Mouse (Mus musculus): ENCODE measurements around the gene Car1.
A peak's percentile ranks its signal among the peaks of the same experiment; 100 is the strongest.
"Not testable (repeated sequence)": the region's sequence is repeated elsewhere in the genome, so short reads cannot be mapped to it uniquely, and the experiment has no call there.

Car1 gene

GRCm38 (mm10) chr3:14808211-14808610 is at the start of gene Car1:
TSS of gene Car1 (minus strand) at chr3:14808368.
- DNase-seq (ENCODE audit: inconsistent age in 2 of 2, low spot score in 1 of 2): no peak

DNA sequence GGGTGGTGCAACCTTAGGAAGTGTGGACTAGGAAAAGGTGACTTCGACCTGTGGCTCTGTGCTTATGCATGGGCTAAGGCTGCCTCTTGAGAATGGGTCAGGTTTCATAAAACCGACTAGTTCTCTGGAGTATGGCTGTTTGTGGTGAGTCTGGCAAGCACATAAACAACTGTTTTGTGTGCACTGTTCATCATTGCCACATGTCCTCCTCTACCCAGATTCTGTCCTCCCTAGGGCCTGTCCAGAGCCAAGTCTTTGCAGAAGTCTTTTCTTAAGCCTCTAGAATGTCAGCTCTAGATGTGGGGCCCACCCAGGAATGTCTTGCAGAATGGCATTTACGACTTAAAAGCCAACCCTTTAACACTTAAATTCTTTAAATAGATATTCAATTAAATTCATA is 49.7 kb upstream of the Car1 start:
- peak in 1 of 2 experiments; percentile 24 for DNase-seq (ENCODE audit: inconsistent age in 2 of 2, low spot score in 1 of 2)

- DNase-seq (ENCODE audit: inconsistent age in 2 of 2, low spot score in 1 of 2): no peak
Measured at GRCm38 (mm10) chr3:14854446-14854845, 46.3 kb upstream of the Car1 start.

DNA sequence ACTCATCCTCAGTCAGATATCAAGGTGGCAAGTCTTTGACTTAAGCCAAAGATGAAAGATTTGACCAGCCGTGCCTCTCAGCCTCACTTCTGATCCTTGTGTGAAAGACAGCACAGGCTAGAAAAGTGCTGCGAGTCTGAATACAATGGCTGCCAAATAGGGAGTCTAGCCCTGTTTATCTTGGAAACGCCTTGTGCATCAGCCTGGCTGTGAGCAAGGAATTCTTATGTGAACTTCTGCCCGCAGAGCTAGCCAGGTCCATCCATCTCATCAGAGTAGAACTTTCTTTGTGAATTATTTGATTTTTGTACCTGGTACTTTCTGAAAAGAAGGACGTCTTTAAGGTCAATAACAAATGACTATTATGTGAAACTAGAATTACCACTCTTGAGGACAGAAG is 45.8 kb upstream of the Car1 start:
- peak in 1 of 2 experiments; percentile 27 for DNase-seq (ENCODE audit: inconsistent age in 2 of 2, low spot score in 1 of 2)

GRCm38 (mm10) chr3:14848587-14849254 is 40.6 kb upstream of the Car1 start:
- no peak for DNase-seq (ENCODE audit: inconsistent age in 2 of 2, low spot score in 1 of 2)

DNA sequence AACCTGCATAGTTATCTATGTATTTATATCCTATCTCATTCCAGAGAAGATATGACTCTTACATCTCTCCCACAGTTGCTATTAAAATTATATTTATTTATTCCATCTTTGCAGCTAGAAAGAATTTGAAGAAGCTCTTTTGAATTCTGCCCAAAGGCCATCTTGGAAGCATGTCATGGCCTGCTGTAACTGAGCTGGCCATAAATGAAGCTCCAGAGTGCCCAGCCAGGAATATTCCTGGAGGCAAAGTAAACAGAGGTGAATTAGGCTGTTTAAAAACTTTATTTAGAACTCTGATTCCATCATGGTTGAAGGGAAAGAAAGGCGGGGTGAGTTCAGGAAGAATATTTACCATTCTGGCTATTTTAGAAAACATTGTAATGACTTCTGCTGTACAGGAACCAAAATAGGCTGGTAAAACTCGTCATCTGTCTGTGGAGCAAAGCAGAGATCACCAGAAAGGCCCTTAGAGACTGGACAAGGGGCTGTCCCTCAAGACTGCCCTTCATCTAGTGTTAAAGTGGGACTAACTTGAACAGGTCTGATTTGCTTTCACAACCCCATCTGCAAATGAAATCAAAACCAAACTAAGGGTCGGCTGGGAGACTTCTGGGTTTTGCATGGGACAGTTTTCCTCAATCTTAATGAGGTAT is 31.4 kb upstream of the Car1 start:
- no peak for DNase-seq (ENCODE audit: inconsistent age in 2 of 2, low spot score in 1 of 2)

- DNase-seq (ENCODE audit: inconsistent age in 2 of 2, low spot score in 1 of 2): no peak
Measured at GRCm38 (mm10) chr3:14838936-14839335, 30.8 kb upstream of the Car1 start.

DNA sequence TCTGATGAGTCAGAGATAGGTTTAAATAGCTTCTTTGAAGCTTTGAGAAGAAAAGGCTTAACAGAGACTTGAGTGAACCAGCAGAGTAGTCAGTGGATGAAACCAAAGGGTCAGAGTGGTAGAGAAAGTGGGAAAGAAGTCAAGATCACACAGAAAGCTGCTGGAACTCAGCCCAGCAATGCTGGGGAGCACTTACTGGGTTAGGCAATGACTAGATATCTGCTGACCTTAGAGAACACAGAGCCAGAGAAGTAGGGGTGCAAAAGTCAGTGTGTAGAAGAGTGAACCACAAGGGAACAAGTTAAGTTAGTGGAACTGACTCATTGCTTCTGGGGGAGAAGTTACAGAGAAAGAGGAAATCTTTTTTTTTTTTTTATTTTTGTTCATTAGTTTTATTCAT is 24.6 kb upstream of the Car1 start:
- DNase-seq (ENCODE audit: inconsistent age in 2 of 2, low spot score in 1 of 2): peak in 1 of 2 experiments; percentile 57

- no peak for DNase-seq (ENCODE audit: inconsistent age in 2 of 2, low spot score in 1 of 2)
Measured at GRCm38 (mm10) chr3:14831219-14831835, 23.2 kb upstream of the Car1 start.

GRCm38 (mm10) chr3:14828896-14829295 is 20.7 kb upstream of the Car1 start:
- no peak for DNase-seq (ENCODE audit: inconsistent age in 2 of 2, low spot score in 1 of 2)

GRCm38 (mm10) chr3:14819844-14820504 is 11.8 kb upstream of the Car1 start:
- no peak for DNase-seq (ENCODE audit: inconsistent age in 2 of 2, low spot score in 1 of 2)

DNA sequence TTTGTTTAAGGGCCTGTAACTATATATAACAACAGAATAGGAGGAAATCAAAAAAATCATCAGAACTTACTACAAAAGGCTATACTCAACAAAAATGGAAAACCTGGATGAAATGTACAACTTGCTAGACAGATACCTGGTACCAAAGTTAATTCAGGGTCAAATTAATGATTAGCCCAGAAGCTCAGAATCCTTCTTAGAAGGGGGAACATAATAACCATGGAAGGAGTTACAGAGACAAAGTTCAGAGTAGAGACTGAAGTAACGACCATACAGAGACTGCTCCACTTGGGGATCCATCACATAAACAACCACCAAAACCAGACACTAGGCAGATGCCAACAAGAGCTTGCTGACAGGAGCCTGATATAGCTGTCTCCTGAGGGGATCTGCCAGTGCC is 7.2 kb upstream of the Car1 start:
- DNase-seq (ENCODE audit: inconsistent age in 2 of 2, low spot score in 1 of 2): not testable (repeated sequence)

GRCm38 (mm10) chr3:14806702-14807101 is 1.5 kb downstream of the Car1 start:
- no peak for DNase-seq (ENCODE audit: inconsistent age in 2 of 2, low spot score in 1 of 2)

DNA sequence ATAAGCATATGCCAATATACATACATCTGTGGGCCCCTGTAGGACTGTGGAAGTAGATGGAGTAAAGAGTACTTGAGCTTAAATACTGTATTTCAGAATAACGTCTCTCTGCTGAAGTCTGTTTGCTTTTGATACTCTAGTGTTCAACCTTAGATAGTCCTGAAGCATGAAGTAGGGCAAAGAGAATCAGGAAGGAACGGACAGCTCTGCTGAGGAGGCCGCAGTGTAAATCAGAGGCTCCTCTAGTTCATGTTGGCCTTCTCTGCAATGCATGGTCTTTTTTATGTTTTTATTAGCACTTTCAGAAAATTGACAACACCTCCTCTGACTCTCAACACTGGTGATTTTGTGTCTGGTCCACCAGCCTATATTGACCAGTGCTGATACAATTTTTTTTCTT is 2.2 kb downstream of the Car1 start:
- no peak for DNase-seq (ENCODE audit: inconsistent age in 2 of 2, low spot score in 1 of 2)

DNA sequence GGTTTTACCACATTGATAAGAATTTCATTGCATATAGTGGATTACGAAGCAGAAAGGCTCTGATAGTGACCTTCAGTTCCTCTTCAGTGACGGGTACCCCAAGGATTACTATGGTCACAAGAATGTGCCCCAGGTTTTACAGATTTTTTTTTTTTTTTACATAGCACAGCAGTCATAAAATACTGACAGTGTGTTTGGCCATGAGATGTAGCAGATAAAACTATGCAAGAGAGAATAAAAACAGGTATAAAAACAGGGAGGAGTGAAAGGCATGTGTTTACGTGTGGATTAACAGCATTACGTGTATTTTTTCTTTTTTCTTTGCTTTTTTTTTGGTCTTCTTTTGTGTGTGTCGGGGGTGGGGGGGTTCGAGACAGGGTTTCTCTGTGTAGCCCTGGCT is 3.3 kb downstream of the Car1 start:
- DNase-seq (ENCODE audit: inconsistent age in 2 of 2, low spot score in 1 of 2): no peak

- no peak for DNase-seq (ENCODE audit: inconsistent age in 2 of 2, low spot score in 1 of 2)
Measured at GRCm38 (mm10) chr3:14797069-14797468, 11.1 kb downstream of the Car1 start.

DNA sequence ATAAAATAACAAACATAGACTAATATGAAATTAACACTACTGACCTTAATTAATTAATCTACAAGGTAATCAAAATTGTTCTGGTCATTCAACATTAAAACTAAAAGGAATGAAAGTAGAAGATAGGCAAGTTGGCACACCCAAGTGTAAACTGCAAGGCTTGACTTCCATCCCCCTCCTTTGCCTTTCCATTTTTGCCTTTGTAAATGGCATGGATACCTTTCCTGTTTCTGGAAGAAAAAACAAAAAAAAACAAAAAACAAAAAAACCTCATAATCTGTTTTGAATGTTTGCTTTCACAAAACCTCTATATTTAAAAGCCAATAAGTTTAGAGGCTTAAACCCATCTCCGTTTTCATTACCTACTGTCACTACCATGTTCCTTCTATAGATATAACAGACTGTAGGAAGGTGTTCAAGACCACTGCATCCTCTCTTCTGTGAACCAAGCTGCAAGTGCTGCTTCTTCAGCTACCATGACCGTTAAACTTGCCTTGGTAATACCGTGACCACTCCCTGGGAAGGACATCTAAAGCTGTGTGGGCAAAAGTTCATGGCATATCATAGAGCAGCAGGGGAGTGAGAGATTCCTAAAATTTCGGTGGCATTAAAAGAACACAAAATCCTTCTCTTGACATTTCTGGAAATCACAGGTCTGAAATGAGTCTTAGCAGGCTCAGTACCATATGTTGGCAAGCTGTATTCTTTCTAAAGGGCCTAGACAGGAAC is 12.7 kb downstream of the Car1 start:
- DNase-seq (ENCODE audit: inconsistent age in 2 of 2, low spot score in 1 of 2): no peak

DNA sequence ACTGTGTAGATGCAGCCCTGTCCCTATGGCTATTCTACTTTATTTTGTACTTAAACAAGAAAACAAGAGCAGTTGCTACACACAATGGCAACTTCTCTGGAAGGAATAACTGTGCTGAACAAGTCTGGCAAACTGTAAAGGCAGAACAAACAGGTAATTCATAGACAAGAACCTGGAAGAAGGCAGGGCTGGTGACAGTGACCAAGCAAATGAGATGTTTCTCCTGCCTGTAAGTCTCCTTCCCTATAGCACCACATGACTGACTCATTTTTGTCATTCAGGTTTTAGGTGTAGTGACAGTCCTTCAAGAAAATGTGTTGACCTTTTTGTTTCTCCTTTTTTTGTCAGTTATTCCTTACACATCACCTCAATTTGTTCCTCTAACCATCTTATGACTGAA is 16.1 kb downstream of the Car1 start:
- no peak for DNase-seq (ENCODE audit: inconsistent age in 2 of 2, low spot score in 1 of 2)

DNA sequence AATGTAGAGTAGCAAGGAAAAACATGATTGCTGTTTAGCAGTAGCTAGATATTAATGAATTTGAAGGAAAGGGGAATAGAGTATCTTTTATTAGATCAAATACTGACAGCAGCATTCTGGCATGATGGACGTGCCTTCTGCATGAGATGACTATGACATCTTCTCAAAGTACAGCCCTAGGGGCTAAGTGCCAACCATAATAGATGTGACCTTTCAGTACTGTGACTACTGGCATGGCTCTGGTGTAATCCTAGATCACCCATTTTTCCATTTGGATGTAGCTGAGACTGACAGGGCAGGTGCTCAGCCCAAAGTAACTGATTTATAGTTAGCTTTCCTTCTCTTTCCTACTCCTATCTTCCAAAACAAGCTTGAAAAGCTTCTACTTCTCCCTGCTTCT is 20.6 kb downstream of the Car1 start:
- peak in 1 of 2 experiments; percentile 70 for DNase-seq (ENCODE audit: inconsistent age in 2 of 2, low spot score in 1 of 2)

- DNase-seq (ENCODE audit: inconsistent age in 2 of 2, low spot score in 1 of 2): no peak
Measured at GRCm38 (mm10) chr3:14787136-14787535, 21.0 kb downstream of the Car1 start.

DNA sequence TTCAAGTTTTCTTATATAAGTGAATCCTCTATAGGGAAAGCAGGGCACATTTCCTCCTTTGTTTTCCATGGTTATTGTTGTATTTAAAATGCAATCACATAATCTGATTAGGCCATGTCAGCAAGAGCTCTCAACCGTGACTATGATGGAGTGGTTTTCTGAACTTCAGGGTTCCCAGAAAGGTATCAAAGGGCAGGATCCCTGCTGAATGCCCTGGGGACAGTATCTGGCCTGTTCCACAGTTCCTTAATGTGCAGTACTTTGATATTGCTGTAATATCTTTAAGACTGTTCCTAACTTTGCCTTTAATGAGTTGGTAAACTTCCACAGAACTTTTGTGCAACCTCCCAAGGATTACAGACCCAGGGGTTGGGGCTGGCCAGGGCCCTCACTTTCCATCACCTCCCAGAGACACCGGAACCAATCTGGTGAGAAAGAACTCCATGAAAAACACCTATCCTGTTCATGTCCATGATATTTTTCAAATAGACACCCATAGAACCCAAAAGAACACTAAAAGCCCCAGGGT is 21.6 kb downstream of the Car1 start:
- DNase-seq (ENCODE audit: inconsistent age in 2 of 2, low spot score in 1 of 2): peak in 1 of 2 experiments; percentile 53
